Mouse (Mus musculus) ES-Bruce4 (cell line): Measurements from ENCODE around the gene Ank3.

Experiments
- CTCF ChIP-seq: IDR thresholded peaks from one replicate; pipeline ENCODE4 v1.8.1; 2011; ENCODE audit warnings: low read depth, low read length
- EP300 ChIP-seq: IDR thresholded peaks from 2 replicates; pipeline ENCODE4 v1.6.1; 2011; ENCODE audit warnings: low read depth, low read length; ENCODE audit not compliant: insufficient read depth
- POLR2A ChIP-seq: IDR thresholded peaks from one replicate; pipeline ENCODE4 v1.8.1; 2011; ENCODE audit warnings: low read length; ENCODE audit not compliant: insufficient read depth

- TF ChIP-seq POLR2A (no peak), CTCF (no peak), EP300 (no peak)
Observed at GRCm38 (mm10) chr10:69902024-69902423, 503.5 kb downstream of the Ank3 start.
